Mouse (Mus musculus): ENCODE results near the gene Eprs.

- TF ChIP-seq CTCF (IDR thresholded peaks at IDR 0.05; ENCODE audit: low read depth, low read length) (no peak), POLR2A (IDR thresholded peaks at IDR 0.05; ENCODE audit: borderline replicate concordance, low read depth, low read length) (no peak)
These were observed 13.1 kb upstream of the Eprs start for GRCm38 (mm10) chr1:185349741-185350140.
